Mouse (Mus musculus) thymus, adult 18-20 months (tissue): ENCODE measurements at regions not wholly inside any gene's neighbourhood (a gene's known extent, or its start where the extent isn't known, plus 50 kb on each side); places are given as distances from the start of the nearest gene placed in this dataset.

Experiments
- DNase-seq, 2 experiments: peaks; one replicate each; pipeline ENCODE4 v3.0.0; 2022; ENCODE audit warnings: mixed read lengths in 2 of 2

DNA sequence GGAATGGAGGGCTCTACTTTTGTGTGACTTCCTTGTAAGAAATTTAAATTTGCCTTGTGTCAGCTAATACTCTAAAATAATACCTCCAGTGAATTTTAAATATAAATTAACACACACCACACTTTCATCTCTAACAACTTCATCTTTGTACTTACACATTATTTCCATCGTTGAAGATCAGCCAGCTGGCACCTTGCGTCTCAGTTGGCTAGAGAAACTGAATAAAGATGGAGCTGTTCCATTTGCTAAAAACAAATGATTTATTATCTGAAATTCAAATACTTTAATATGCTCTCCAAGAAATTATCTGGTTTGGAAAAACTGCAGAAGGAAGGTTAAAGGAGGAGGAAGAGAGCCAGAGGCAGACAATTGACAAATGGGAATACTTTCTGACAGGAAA is 122.0 kb upstream of the Gm11096 start:
- DNase-seq, result no peak

DNA sequence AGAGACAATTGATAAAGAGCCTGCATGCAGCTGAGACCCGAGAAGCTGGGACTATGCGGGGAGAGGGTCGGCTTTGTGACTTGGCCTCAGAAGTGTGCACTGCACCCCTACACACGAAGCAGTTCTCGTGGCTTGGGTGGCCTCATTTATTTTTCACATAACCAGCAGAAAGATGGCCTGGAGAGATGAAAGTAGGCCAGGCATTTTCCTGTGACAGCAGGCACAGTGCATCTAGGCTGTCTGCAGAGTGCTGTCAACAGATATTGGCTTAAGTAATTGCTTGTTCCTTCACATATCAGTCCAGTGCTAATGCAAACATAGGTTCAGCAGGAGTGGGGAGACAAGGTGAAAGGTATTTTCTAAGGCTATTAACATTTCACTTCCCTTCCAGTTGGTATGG is 124.9 kb upstream of the Gm11096 start:
- no peak for DNase-seq

DNA sequence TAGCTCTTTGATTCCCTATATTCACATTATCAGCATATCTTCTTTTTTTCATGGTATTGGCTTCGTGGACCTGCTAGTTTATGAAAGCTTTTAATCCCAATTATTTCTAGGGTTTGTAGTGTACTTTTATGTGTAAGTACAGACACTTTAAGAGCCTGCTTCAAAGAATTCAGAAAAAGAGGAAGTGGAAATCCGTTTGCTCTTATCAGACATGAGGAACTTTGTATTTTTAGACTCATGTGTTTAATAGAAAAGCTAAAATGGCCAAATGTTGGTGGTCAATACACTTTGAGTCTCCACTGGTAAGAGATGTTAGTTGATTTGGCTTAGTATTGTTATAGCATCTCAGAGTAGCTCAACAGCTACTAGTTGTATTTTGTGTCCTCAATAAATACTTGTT is 135.7 kb upstream of the Gm11096 start:
- DNase-seq, result no peak

DNA sequence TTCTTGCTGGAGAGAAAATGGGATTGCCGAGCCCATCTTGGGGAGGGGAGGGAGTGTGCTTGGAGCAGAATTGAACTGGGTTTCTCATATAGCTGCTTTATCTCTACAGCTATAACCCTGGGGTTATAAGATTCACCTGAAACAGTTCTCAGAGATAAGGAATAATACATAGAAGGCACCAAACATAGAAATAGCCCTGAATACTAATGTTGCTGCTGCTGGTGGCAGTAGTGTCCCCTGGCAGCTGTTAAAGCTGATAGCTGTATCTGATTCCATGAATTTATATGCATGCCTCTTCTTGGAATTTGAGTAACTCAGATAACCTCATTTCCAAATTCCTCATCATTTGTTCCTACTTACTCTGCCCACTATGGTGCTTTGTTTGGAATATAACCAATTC is 137.0 kb upstream of the Gm11096 start:
- DNase-seq, result no peak

- no peak for DNase-seq
These were observed 139.1 kb upstream of the Gm11096 start for GRCm38 (mm10) chr17:81302490-81302889.

DNA sequence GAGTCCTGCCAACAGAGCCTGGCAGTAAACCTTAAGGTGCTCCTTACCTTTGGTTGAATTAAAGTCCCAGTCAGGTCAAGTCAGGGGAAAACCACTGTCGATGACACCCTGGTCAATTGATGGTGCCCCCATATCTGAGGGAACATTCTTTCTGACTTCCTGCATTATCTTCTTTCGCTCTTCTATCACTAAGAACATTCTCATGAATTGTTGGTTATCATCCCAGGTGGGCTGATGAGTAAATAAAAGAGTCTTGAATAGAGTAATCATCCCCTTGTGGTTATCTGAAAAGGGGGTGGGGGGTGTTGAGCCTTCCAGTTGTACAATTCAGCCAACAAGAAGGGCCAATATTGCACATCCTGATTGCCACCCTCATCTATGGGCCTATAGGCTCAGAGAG is 149.7 kb upstream of the Gm11096 start:
- DNase-seq, result no peak

DNA sequence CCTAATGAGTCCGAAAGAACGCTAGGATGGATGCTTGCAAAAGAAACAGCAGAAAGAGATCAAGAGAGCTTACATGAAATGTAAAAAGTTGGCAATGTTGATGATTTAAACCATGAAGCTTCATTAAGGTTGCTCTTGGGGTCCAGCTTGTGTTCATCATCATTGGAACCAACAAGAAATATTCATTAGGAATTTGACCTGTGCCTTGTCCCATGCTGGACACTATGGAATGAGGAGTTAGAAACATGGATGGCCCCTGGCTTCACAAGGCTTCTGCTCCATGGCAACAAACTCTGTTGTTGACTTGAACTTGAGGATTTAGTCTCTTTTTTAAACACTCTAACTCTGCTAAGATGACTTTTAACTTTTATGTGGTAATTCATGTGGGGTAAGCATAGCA is 159.0 kb upstream of the Gm11096 start:
- no peak for DNase-seq

- no peak for DNase-seq
These were observed 171.3 kb upstream of the Gm11096 start for GRCm38 (mm10) chr17:81270235-81270634.

- no peak for DNase-seq
These were observed 179.6 kb upstream of the Gm11096 start for GRCm38 (mm10) chr17:81261957-81262356.

GRCm38 (mm10) chr17:81260036-81260435 is 181.5 kb upstream of the Gm11096 start:
- no peak for DNase-seq

DNA sequence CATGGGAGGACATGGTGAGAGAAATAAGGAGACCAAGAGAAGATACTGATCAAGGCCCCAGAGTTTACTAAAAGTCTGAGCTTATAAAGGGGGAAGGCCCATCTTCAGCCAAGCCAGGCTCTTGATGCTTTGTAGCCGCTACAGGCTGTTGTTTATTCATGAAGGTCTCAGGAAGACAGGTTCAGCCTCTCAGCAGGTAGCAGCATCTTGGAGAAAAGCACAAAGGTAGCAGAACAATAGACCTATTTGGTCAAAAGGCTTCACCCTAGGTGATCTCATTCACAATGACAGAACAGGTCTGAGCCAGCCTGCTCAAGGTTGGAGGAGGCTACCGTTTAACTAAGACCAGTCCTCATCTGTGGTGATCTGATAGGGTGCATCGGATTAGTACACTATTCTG is 185.5 kb upstream of the Gm11096 start:
- DNase-seq, result no peak

- DNase-seq, result no peak
These were observed 185.9 kb upstream of the Thumpd2 start for GRCm38 (mm10) chr17:81250748-81251147.

- DNase-seq, result no peak
These were observed 181.3 kb upstream of the Thumpd2 start for GRCm38 (mm10) chr17:81246156-81246555.

GRCm38 (mm10) chr17:81231771-81232170 is 166.9 kb upstream of the Thumpd2 start:
- peak in 1 of 2 experiments; percentile 8 for DNase-seq

DNA sequence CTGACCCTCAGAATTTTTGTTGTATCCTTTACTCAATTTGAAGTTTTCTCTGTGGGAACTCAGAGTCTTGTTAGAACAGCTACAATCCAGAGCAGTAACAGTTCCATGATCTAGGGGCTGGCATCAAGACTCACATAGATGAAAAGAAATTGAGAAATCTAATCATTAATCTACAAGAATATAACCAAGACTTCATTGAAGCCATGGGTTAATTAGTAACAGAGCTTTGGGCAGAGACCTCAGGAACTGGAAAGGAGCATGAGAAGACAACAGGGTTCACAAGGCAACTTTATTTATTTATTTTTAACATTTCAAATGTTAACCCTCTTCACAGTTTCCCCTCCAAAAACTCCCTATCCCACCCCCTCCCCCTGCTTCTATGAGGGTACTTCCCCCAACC is 160.4 kb upstream of the Thumpd2 start:
- DNase-seq, result no peak

DNA sequence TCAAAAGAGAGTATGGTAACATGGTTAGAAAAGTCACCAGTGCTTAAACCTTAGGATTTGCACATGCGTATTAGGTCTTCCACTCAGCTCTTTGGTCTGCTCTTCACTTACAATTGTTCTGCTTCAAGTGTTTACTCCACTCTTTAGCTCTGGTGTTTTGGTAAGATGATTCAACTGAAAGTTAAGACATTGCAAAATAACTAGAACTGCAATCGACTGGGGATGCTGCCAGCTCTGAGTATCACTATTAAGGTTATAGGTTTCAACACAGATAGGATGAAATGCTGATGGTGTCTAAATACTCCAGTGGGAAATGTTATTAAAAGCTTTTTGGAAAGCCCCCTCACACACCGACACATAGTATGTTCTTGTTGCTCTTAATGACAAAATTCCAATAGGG is 156.6 kb upstream of the Thumpd2 start:
- no peak for DNase-seq

- DNase-seq, result no peak
These were observed 150.0 kb upstream of the Thumpd2 start for GRCm38 (mm10) chr17:81214844-81215243.

GRCm38 (mm10) chr17:81212043-81212442 is 147.2 kb upstream of the Thumpd2 start:
- no peak for DNase-seq

DNA sequence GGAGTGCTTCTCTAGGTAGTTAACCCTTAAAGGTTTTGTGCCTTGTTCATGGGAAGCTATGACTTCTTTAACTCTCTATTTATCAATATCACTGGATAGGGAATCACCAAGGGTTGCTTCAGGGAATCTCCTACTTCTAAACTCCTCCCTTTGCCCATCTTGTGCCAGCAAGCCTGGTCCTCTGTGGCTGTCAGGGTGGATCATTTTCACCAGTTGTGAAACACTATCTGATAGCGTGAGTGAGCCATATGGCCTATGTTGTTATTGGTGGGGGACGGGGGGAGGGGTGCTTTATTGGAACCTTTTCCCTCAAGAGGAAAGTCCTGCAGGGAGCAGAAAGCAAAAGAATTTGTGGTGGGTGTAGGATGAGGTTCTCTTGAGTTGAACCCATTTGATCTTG is 145.5 kb upstream of the Thumpd2 start:
- DNase-seq, result no peak

DNA sequence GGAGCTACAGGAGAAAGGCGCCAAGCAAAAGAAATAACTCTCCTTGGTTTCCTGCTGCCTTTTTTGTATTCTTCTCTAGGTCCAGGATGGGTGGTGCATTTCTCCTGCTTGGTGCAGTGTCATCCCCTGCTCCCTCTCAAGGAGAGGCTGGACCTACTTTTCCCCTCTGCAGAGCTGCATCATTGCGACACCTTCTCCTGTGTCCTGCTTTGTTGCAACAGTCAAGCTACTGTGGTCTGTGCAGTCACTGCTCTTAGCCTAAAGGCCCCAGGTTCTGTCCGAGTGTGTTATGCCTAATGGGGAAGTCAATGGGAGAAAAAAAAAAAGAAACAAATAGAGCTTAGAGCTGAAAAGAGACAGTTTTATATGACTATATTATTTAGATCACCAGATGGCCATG is 144.4 kb upstream of the Thumpd2 start:
- DNase-seq, result no peak

DNA sequence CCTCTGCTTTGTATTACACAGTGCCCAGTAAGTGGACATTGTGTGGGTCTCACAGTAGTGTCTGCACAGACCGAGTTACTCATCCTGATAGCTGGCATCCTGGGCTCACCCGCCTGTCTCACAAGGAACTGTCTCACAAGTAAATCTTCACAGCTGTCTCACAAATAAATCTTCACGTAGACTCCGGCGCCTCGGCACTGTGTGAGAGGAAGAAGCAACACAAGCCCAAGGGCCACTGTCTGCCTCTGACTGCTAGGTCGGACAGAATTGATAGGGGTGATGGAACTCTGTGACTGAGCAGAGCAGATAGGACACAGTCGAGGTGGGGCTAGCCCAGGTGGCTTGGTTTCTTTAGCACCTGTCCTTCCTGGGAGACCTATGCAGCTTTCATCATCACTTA is 136.2 kb upstream of the Thumpd2 start:
- no peak for DNase-seq

DNA sequence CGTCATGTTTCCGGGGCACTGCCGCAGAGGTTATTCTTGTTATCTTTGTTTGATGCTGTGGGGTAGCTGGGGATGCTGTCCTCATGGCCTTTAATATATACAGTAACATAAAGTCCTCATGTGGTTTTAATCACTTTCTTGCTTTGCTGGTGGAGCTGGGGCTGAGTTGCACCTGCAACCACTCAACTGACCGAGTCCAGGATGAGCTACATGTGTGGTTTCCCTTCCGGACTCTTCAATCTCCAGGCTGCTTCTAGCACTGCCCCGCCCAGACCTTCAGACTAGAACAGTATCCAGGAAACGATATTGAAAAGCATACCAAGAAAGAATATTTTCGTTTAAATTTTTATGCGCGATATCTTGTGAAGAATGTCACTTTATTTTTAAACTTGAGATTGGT is 129.1 kb upstream of the Thumpd2 start:
- no peak for DNase-seq

DNA sequence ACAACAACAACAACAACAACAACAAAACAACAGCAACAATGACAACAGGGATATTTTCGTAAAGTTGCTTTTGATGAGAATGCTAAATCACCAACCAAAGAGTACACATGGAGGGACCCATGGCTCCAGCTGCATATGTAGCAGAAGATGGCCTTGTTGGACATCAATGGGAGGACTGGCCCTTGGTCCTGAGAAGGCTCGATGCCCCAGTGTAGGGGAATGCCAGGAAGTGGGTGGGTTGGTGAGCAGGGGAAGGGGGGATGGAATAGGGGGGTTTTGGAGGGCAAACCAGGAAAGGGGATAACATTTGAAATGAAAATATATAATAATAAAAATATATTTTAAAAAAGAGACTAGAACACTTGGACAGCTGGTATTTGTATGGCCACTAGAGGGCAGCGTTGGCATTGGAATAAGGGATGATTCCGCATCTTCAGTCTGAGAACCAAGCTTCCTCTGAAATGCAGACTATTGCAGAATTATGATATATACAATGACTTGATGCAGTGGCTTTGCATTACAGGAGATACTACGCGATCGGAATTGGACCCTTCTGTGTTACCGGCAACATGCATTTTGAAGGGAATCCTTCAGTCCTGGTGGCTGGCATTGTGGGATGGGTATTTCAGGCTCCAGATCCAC is 128.5 kb upstream of the Thumpd2 start:
- no peak for DNase-seq

DNA sequence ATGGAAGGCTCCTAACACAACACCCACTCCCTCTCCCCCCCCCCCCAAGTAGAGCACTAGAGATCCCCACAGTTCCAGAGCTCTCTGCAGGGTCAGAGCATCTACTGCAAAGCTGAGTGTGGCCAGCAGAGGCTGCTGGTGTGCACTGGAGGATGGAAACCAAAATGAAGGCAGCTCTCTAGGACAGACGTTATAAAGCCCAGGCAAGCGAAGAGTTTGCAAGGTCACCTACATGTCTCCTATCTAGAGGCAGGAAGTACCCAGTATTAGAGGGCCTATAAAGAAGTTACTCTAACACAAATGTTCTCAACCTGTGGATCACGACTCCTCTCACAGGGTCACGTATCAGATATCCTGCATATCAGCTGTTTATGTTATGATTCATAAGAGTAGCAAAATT is 125.1 kb upstream of the Thumpd2 start:
- DNase-seq, result no peak

- DNase-seq, result no peak
These were observed 120.8 kb upstream of the Thumpd2 start for GRCm38 (mm10) chr17:81185685-81186084.
